Mouse (Mus musculus) small intestine, adult 2 months (tissue): Measurements from ENCODE around the gene Mapkbp1.

Experiments
- CTCF ChIP-seq: fragments of 200-500 bp; IDR thresholded peaks from 2 replicates; pipeline ENCODE4 v1.5.1; 2012; ENCODE audit warnings: low read depth, mild to moderate bottlenecking, control low read depth, inconsistent platforms, low read length, moderate library complexity, mixed read lengths; ENCODE audit not compliant: insufficient replicate concordance, insufficient read length; ENCODE audit errors: extremely low read depth
- POLR2A ChIP-seq: fragments of 200-500 bp; IDR thresholded peaks from 2 replicates; pipeline ENCODE4 v1.6.1; 2012; ENCODE audit warnings: low read depth, mild to moderate bottlenecking, control low read depth, inconsistent platforms, low read length, moderate library complexity

DNA sequence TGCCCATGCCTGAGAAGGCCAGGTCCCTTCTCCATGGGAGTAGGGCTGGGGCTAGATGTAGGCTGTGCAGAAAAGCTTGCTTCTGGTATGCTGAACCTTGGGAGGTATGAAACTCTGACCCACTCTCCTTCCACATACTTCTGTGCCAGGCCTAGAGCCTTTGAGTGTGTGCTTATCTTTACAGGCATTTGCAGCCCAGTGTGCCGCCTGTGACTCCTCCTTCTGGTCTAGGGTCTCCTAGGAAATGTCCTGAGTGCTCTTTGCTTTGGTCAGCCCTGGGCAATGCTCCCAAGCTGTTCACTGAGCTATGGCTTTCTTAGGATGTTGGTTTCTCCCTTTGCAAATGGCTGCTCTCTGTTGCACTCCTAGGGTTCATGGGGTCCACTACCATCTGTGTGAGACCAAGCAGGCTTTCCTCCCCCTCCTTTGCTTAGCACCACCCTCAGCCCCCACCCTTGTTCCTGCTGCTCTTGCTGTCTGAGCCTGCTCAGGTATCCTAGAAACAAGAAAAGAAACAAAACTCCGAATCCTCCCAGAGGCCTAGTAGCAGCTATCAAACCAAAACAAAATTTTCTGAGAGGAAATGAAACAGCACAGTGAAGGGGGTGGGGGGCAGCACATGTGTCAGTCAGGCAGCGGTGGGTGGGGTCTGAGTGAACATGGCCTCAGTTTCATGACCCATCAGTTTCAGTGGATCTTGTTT, 28.5 kb downstream of the Mapkbp1 start:
- no peak for TF ChIP-seq POLR2A
- TF ChIP-seq CTCF: no peak
